Mouse (Mus musculus) midbrain, postnatal 0 days (tissue): ENCODE data around the gene Jup. TPM values are rescaled to one million over a fixed set of nuclear protein-coding genes. Genes with fewer than 3 reads are reported as not detected.
A peak's percentile ranks its signal among the peaks of the same experiment; 100 is the strongest.
"Not testable (repeated sequence)": the region's sequence is repeated elsewhere in the genome, so short reads cannot be mapped to it uniquely, and the experiment has no call there.

Experiments used
- ATAC-seq: fragments of 200-750 bp; cut with Nextera tagmentation; 2 replicates; pipeline ENCODE4 v1.8.0; 2017; ENCODE audit warnings: moderate number of reproducible peaks, mild to moderate bottlenecking, moderate TSS enrichment, moderate library complexity; ENCODE audit not compliant: low FRiP score
- DNase-seq: peaks from one replicate; pipeline ENCODE4 v3.0.0-alpha.2; 2015; ENCODE audit warnings: low spot score
- H3K27ac ChIP-seq: fragments of 300-500 bp; sonication (generic); 2 replicates; pipeline ENCODE4 v1.5.1; 2014; ENCODE audit warnings: low read depth, mild to moderate bottlenecking, low read length, mixed read lengths
- H3K27me3 ChIP-seq: fragments of 300-500 bp; sonication (generic); 2 replicates; pipeline ENCODE4 v1.6.1; 2014; ENCODE audit warnings: low read length, control low read depth, mixed read lengths; ENCODE audit not compliant: insufficient read depth
- H3K36me3 ChIP-seq: fragments of 300-500 bp; sonication (generic); 2 replicates; pipeline ENCODE4 v1.6.1; 2014; ENCODE audit warnings: low read length, control low read depth, mixed read lengths; ENCODE audit not compliant: insufficient read depth
- H3K4me1 ChIP-seq: fragments of 300-500 bp; sonication (generic); 2 replicates; pipeline ENCODE4 v1.6.1; 2014; ENCODE audit warnings: mild to moderate bottlenecking, control low read depth, antibody characterized with exemption, low read length, mixed read lengths; ENCODE audit not compliant: insufficient read depth
- H3K4me2 ChIP-seq: fragments of 300-500 bp; sonication (generic); 2 replicates; pipeline ENCODE4 v1.6.1; 2014; ENCODE audit warnings: low read depth, mild to moderate bottlenecking, low read length, mixed read lengths; ENCODE audit not compliant: poor library complexity, severe bottlenecking
- H3K4me3 ChIP-seq: fragments of 300-500 bp; sonication (generic); 2 replicates; pipeline ENCODE4 v1.5.1; 2014; ENCODE audit warnings: low read depth, mild to moderate bottlenecking, low read length, moderate library complexity
- H3K9ac ChIP-seq: fragments of 300-500 bp; sonication (generic); replicated peaks from 2 replicates; pipeline ENCODE4 v1.6.1; 2014; ENCODE audit warnings: mild to moderate bottlenecking, low read length, moderate library complexity, mixed read lengths; ENCODE audit not compliant: poor library complexity, severe bottlenecking
- H3K9me3 ChIP-seq: fragments of 300-500 bp; sonication (generic); 2 replicates; pipeline ENCODE4 v1.6.1; 2016; ENCODE audit warnings: low read length, control low read depth
- CTCF ChIP-seq: IDR thresholded peaks from 2 replicates; pipeline ENCODE4 v1.5.1; 2016; ENCODE audit warnings: antibody characterized with exemption, mild to moderate bottlenecking
- WGBS: fragments of 180-500 bp; shearing (Covaris S2); extraction: QIAGEN DNeasy Blood & Tissue Kit; methylation state at CpG from one replicate; pipeline ENCODE4 v1.1.7; 2014; 5-methylcytosine and 5-hydroxymethylcytosine counted together
- polyA plus RNA-seq: library from polyadenylated mRNA; unstranded; fragments of >200 nt; fragmentation: Nextera tagmentation; extraction: Ambion mirVana; gene quantifications from 2 replicates; pipeline ENCODE4 v1.2.1, GENCODE M21; 2015
- total RNA-seq: library from RNA; depleted of rRNA; stranded (reverse); fragments of >200 nt; gene quantifications from 2 replicates; pipeline ENCODE4 v1.2.3, GENCODE M21; 2014

Gene Jup
- total and polyA plus RNA-seq, 2 experiments from 2014 or later: 69.7 to 156 TPM

GRCm38 (mm10) chr11:100375127-100375526, 22.4 kb downstream of the Jup start:
- no peak overlapping the region for H3K9ac ChIP-seq
- WGBS: 90% methylated on average over 9 of the region's 9 CpGs
- no peak for DNase-seq
- no peaks in the 10 kb centered on the region for H3K9me3 ChIP-seq
- no peak overlapping the region for H3K27ac ChIP-seq
- no peak for ATAC-seq
- H3K4me1 ChIP-seq: no peaks in the 10 kb centered on the region
- no peak overlapping the region for H3K4me3 ChIP-seq
- H3K4me2 ChIP-seq: no peak overlapping the region
- no peak for TF ChIP-seq CTCF
- no peaks in the 10 kb centered on the region for H3K27me3 ChIP-seq
- peaks cover 61% of the 10 kb centered on the region for H3K36me3 ChIP-seq

GRCm38 (mm10) chr11:100371981-100372558, 25.5 kb downstream of the Jup start:
- H3K4me3 ChIP-seq: no peak overlapping the region
- no peak overlapping the region for H3K27ac ChIP-seq
- no peak for TF ChIP-seq CTCF
- ATAC-seq (peak; percentile 52; the same call in 1 of the 2 replicates), DNase-seq (peak; percentile 43)
- no peak overlapping the region for H3K4me2 ChIP-seq
- H3K9me3 ChIP-seq: no peaks in the 10 kb centered on the region
- 63% methylated on average over 7 of the region's 8 CpGs for WGBS
- H3K9ac ChIP-seq: no peak overlapping the region; the same call in 1 of the 2 replicates
- H3K4me1 ChIP-seq: no peaks in the 10 kb centered on the region
- H3K36me3 ChIP-seq: peaks cover 44% of the 10 kb centered on the region
- H3K27me3 ChIP-seq: no peaks in the 10 kb centered on the region

- 84% methylated on average over 8 of the region's 8 CpGs for WGBS
- no peak for ATAC-seq
- Histone ChIP-seq H3K36me3 (peaks cover 27% of the 10 kb centered on the region), H3K4me1 (no peaks in the 10 kb centered on the region), H3K4me3 (no peak overlapping the region), H3K9me3 (no peaks in the 10 kb centered on the region), H3K9ac (no peak overlapping the region), H3K27ac (no peak overlapping the region), H3K4me2 (no peak overlapping the region), H3K27me3 (no peaks in the 10 kb centered on the region)
- no peak for TF ChIP-seq CTCF
- no peak for DNase-seq
Observed at GRCm38 (mm10) chr11:100369822-100370221, 27.7 kb downstream of the Jup start.

- no peak overlapping the region for H3K27ac ChIP-seq
- TF ChIP-seq CTCF: no peak
- H3K4me3 ChIP-seq: no peak overlapping the region
- WGBS: 82% methylated on average over 7 of the region's 7 CpGs
- no peaks in the 10 kb centered on the region for H3K9me3 ChIP-seq
- ATAC-seq (no peak), DNase-seq (no peak)
- no peak overlapping the region for H3K4me2 ChIP-seq
- no peak overlapping the region for H3K9ac ChIP-seq
- H3K4me1 ChIP-seq: no peaks in the 10 kb centered on the region
- H3K36me3 ChIP-seq: peaks cover 24% of the 10 kb centered on the region
- H3K27me3 ChIP-seq: no peaks in the 10 kb centered on the region
Observed at GRCm38 (mm10) chr11:100369145-100369544, 28.4 kb downstream of the Jup start.

- WGBS: 17% methylated on average over 12 of the region's 12 CpGs
- no peak for ATAC-seq
- no peaks in the 10 kb centered on the region for H3K27me3 ChIP-seq
- peak; percentile 62 for DNase-seq
- H3K9me3 ChIP-seq: no peaks in the 10 kb centered on the region
- peak; percentile 84 for TF ChIP-seq CTCF
- H3K4me3 ChIP-seq: no peak overlapping the region
- no peaks in the 10 kb centered on the region for H3K36me3 ChIP-seq
- no peak overlapping the region; the same call in 1 of the 2 replicates for H3K27ac ChIP-seq
- H3K4me1 ChIP-seq: no peaks in the 10 kb centered on the region
- no peak overlapping the region for H3K9ac ChIP-seq
- H3K4me2 ChIP-seq: no peak overlapping the region
Observed at GRCm38 (mm10) chr11:100362979-100363562, 34.5 kb downstream of the Jup start.

GRCm38 (mm10) chr11:100362209-100362978, 35.2 kb downstream of the Jup start:
- H3K4me1 ChIP-seq: no peaks in the 10 kb centered on the region
- ATAC-seq: peak; percentile 45; the same call in 1 of the 2 replicates
- peak; percentile 94 for TF ChIP-seq CTCF
- H3K27me3 ChIP-seq: no peaks in the 10 kb centered on the region
- no peak overlapping the region for H3K4me3 ChIP-seq
- H3K9me3 ChIP-seq: no peaks in the 10 kb centered on the region
- 15% methylated on average over 8 of the region's 8 CpGs for WGBS
- peak overlapping the region; percentile 47; the same call in 1 of the 2 replicates for H3K27ac ChIP-seq
- H3K36me3 ChIP-seq: no peaks in the 10 kb centered on the region
- H3K4me2 ChIP-seq: no peak overlapping the region
- H3K9ac ChIP-seq: no peak overlapping the region
- peak; percentile 80 for DNase-seq

- H3K4me1 ChIP-seq, H3K36me3 ChIP-seq, H3K4me3 ChIP-seq, H3K9me3 ChIP-seq, H3K4me2 ChIP-seq, H3K27ac ChIP-seq, H3K27me3 ChIP-seq, H3K9ac ChIP-seq, DNase-seq, ATAC-seq: not testable (repeated sequence)
- WGBS: no CpG with 5 or more reads among the region's 13 CpGs
Observed at GRCm38 (mm10) chr11:100361059-100361458, 36.5 kb downstream of the Jup start.
